Mouse (Mus musculus) midbrain, embryonic 16.5 days (tissue): ENCODE measurements around the gene Lgals2. TPM values are rescaled to one million over a fixed set of nuclear protein-coding genes. Genes with fewer than 3 reads are reported as not detected.

ENCODE experiments used
- ATAC-seq: fragments of 200-750 bp; cut with Nextera tagmentation; 2 replicates; pipeline ENCODE4 v1.8.0; 2017; ENCODE audit warnings: moderate TSS enrichment
- H3K27ac ChIP-seq: fragments of 300-500 bp; sonication (generic); 2 replicates; pipeline ENCODE4 v1.5.1; 2014; ENCODE audit warnings: mild to moderate bottlenecking, low read length, mixed read lengths
- H3K27me3 ChIP-seq: fragments of 300-500 bp; sonication (generic); 2 replicates; pipeline ENCODE4 v1.6.1; 2014; ENCODE audit warnings: low read depth, low read length, mixed read lengths; ENCODE audit not compliant: control insufficient read depth, insufficient read depth
- H3K36me3 ChIP-seq: fragments of 300-500 bp; sonication (generic); 2 replicates; pipeline ENCODE4 v1.6.1; 2014; ENCODE audit warnings: mild to moderate bottlenecking, low read length, moderate library complexity, mixed read lengths; ENCODE audit not compliant: control insufficient read depth, insufficient read depth
- H3K4me1 ChIP-seq: fragments of 300-500 bp; sonication (generic); 2 replicates; pipeline ENCODE4 v1.6.1; 2014; ENCODE audit warnings: mild to moderate bottlenecking, low read length, mixed read lengths; ENCODE audit not compliant: control insufficient read depth, insufficient read depth
- H3K4me2 ChIP-seq: fragments of 300-500 bp; sonication (generic); 2 replicates; pipeline ENCODE4 v1.6.1; 2014; ENCODE audit warnings: mild to moderate bottlenecking, low read length, mixed read lengths
- H3K4me3 ChIP-seq: fragments of 300-500 bp; sonication (generic); 2 replicates; pipeline ENCODE4 v1.5.1; 2014; ENCODE audit warnings: low read depth, mild to moderate bottlenecking, low read length, moderate library complexity, mixed read lengths
- H3K9ac ChIP-seq: fragments of 300-500 bp; sonication (generic); 2 replicates; pipeline ENCODE4 v1.6.1; 2014; ENCODE audit warnings: low read depth, low read length, mixed read lengths
- H3K9me3 ChIP-seq: fragments of 300-500 bp; sonication (generic); replicated peaks from 2 replicates; pipeline ENCODE4 v1.6.1; 2014; ENCODE audit warnings: mild to moderate bottlenecking, low read length, mixed read lengths; ENCODE audit not compliant: control insufficient read depth, poor library complexity, severe bottlenecking
- WGBS: fragments of 180-500 bp; shearing (Covaris S2); extraction: QIAGEN DNeasy Blood & Tissue Kit; methylation state at CpG from one replicate; pipeline ENCODE4 v1.1.7; 2014; 5-methylcytosine and 5-hydroxymethylcytosine counted together
- polyA plus RNA-seq: library from polyadenylated mRNA; unstranded; fragments of >200 nt; fragmentation: Nextera tagmentation; extraction: Ambion mirVana; gene quantifications from 2 replicates; pipeline ENCODE4 v1.2.1, GENCODE M21; 2015

Lgals2 gene
- not detected in 2 replicates for polyA plus RNA-seq

DNA sequence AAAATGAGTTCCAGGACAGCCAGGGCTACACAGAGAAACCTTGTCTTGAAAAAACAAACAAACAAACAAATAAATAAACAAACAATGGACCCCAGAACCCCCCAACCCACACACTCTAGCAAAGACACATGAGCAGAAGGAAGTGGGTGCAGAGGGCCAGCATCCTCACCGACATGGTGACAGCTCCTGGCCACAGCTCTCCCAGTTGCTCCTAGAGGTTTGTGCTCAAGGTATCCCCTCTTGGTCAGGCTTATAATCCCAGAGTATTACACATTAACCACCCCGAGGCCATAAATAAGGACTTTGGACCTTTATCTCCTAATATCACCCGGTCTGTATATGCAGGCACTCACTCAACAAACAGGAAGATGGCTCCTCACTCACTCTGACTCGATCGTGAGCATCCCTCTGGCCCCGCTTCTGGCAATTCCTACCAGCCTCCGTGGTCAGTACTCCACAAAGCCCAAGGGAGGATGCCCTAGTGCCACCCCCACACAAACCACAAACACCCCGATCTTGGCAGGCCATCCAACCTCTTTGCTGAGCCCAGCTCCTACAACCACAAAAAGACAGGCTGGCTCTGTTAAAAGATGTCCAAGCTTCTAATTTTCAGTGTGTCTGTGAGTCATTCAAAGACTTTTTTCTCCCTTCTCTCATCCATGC, at the start of gene Lgals2:
Gene Lgals2 (minus strand): TSS at position 227 of the 663 bp plus-strand sequence.
- Histone ChIP-seq H3K4me3 (no peak within 1 kb of the TSS), H3K27ac (no peak within 1 kb of the TSS), H3K4me2 (no peak within 1 kb of the TSS), H3K27me3 (no peaks in the 10 kb centered on the region), H3K9me3 (no peaks in the 10 kb centered on the region), H3K4me1 (no peaks in the 10 kb centered on the region), H3K36me3 (no peaks in the 10 kb centered on the region), H3K9ac (no peak within 1 kb of the TSS)
- no peak for ATAC-seq
- WGBS, result 78% methylated on average over 8 of the region's 8 CpGs

GRCm38 (mm10) chr15:78903243-78903642, 47.9 kb upstream of the Lgals2 start:
- peaks cover 13% of the 10 kb centered on the region for H3K4me1 ChIP-seq
- no peaks in the 10 kb centered on the region for H3K9me3 ChIP-seq
- H3K4me3 ChIP-seq, result no peak overlapping the region
- H3K9ac ChIP-seq, result no peak overlapping the region
- H3K27me3 ChIP-seq, result peaks cover 10% of the 10 kb centered on the region; the same call in 1 of the 2 replicates
- no peaks in the 10 kb centered on the region for H3K36me3 ChIP-seq
- 0 out of 2 replicates have a peak, but pooled peaks have one; percentile 19 for ATAC-seq
- H3K27ac ChIP-seq, result no peak overlapping the region
- no peak overlapping the region for H3K4me2 ChIP-seq
- WGBS, result 11% methylated on average over 2 of the region's 2 CpGs

- Histone ChIP-seq H3K9me3 (no peaks in the 10 kb centered on the region), H3K4me3 (no peak overlapping the region), H3K27ac (no peak overlapping the region), H3K36me3 (no peaks in the 10 kb centered on the region), H3K27me3 (peaks cover 10% of the 10 kb centered on the region), H3K4me2 (no peak overlapping the region), H3K4me1 (peaks cover 13% of the 10 kb centered on the region), H3K9ac (no peak overlapping the region)
- ATAC-seq, result no peak
- 42% methylated on average over 8 of the region's 8 CpGs for WGBS
Measured at GRCm38 (mm10) chr15:78901422-78901789, 46.1 kb upstream of the Lgals2 start.

GRCm38 (mm10) chr15:78900585-78901421, 45.5 kb upstream of the Lgals2 start:
- H3K9ac ChIP-seq, result no peak overlapping the region
- WGBS, result 26% methylated on average over 18 of the region's 18 CpGs
- ATAC-seq, result no peak
- H3K4me3 ChIP-seq, result peak overlapping the region; percentile 53; the same call in 1 of the 2 replicates
- H3K27ac ChIP-seq, result no peak overlapping the region
- peaks cover 13% of the 10 kb centered on the region for H3K4me1 ChIP-seq
- no peaks in the 10 kb centered on the region for H3K9me3 ChIP-seq
- H3K4me2 ChIP-seq, result peak overlapping the region; percentile 96
- H3K36me3 ChIP-seq, result no peaks in the 10 kb centered on the region
- H3K27me3 ChIP-seq, result peaks cover 10% of the 10 kb centered on the region

DNA sequence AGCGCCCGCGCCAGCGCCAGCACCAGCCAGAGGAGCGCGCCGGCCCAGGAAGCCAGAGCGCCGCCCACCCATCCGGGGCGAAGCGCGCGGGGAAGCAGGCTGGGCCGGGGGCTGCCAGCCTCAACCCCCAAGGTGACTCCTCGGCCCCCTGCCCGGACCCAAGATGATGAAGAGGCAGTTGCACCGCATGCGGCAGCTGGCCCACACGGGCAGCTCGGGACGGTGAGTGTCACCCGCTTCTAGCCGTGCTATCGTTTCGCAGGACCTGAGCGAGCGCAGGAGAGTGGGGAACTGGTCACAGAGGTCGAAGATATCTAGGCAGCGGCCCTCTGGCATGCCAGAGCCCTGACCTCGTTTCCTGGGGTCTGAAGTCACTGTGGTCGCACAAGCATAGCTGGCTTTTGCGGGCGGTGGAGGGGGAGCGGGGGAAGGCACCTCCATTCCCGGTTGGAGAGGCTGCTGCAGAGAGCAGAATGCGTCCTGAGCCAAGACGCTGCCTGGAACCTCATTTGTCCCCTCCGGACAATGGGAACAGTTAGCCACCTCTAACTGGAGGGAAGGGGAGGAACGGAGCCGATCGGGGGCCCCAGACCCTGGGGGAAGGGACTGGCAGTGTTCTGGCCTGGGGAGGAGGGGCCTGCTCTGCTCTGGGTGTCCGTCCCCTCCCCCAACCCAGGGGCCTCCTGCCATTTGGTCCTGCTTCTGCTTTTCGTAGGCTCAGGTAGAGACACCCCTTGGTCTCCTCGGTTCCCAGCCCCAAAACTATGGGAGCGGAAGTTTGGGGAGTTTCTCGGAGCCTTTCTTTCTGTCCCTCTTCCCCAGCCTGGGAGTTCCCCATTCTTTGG, 44.6 kb upstream of the Lgals2 start, which contains the start of gene Sh3bp1:
Gene Sh3bp1 (plus strand): TSS at position 29 of the 845 bp plus-strand sequence.
- peaks cover 10% of the 10 kb centered on the region for H3K27me3 ChIP-seq
- H3K4me3 ChIP-seq, result peak within 1 kb of the TSS; percentile 53
- H3K27ac ChIP-seq, result no peak within 1 kb of the TSS; the same call in 1 of the 2 replicates
- 0 out of 2 replicates have a peak, but pooled peaks cover under 1% of the 10 kb centered on the region for H3K36me3 ChIP-seq
- H3K9me3 ChIP-seq, result no peaks in the 10 kb centered on the region
- H3K9ac ChIP-seq, result peak within 1 kb of the TSS; percentile 68
- peak within 1 kb of the TSS; percentile 96 for H3K4me2 ChIP-seq
- no peak for ATAC-seq
- peaks cover 13% of the 10 kb centered on the region for H3K4me1 ChIP-seq
- WGBS, result 1% methylated on average over 46 of the region's 47 CpGs

- Histone ChIP-seq H3K4me2 (peak within 1 kb of the TSS; percentile 96), H3K27me3 (peaks cover 10% of the 10 kb centered on the region), H3K27ac (no peak within 1 kb of the TSS; the same call in 1 of the 2 replicates), H3K4me1 (peaks cover 13% of the 10 kb centered on the region), H3K4me3 (peak within 1 kb of the TSS; percentile 53), H3K9ac (peak within 1 kb of the TSS; percentile 68), H3K36me3 (0 out of 2 replicates have a peak, but pooled peaks cover 2% of the 10 kb centered on the region), H3K9me3 (no peaks in the 10 kb centered on the region)
- 7% methylated on average over 15 of the region's 20 CpGs for WGBS
- ATAC-seq, result no peak
Measured at GRCm38 (mm10) chr15:78899409-78899739, 44.0 kb upstream of the Lgals2 start, which contains the start of gene Gm49510. TSS of gene Gm49510 (plus strand) at chr15:78899667.

GRCm38 (mm10) chr15:78898507-78899001, 43.2 kb upstream of the Lgals2 start:
- Histone ChIP-seq H3K4me3 (no peak overlapping the region), H3K9me3 (no peaks in the 10 kb centered on the region), H3K36me3 (0 out of 2 replicates have a peak, but pooled peaks cover 2% of the 10 kb centered on the region), H3K4me1 (peaks cover 13% of the 10 kb centered on the region), H3K27me3 (peaks cover 10% of the 10 kb centered on the region), H3K4me2 (no peak overlapping the region), H3K27ac (no peak overlapping the region), H3K9ac (no peak overlapping the region)
- WGBS, result 53% methylated on average over 6 of the region's 6 CpGs
- ATAC-seq, result no peak

DNA sequence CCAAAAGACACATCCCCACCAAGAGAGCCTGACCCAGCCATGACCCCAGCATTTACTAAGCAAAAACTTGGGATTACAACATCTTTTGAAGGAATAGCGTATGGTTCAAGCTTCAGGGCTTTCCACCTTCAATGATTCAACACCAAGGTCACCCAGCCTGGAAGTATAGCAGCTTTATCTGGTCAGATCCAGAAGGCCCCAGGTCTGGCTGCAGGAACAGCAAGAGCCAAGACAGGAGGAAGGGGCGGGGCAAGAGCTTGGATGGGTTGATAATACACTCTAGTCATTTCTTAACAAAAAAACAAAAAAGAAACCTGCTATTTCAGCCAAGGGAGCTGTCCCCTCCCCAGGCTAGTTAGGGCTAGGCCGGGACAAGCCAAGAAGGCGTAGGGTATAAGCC, 42.2 kb upstream of the Lgals2 start:
- Histone ChIP-seq H3K4me1 (peaks cover 13% of the 10 kb centered on the region), H3K36me3 (peaks cover 3% of the 10 kb centered on the region; the same call in 1 of the 2 replicates), H3K9ac (no peak overlapping the region), H3K9me3 (no peaks in the 10 kb centered on the region), H3K4me3 (no peak overlapping the region), H3K27me3 (peaks cover 10% of the 10 kb centered on the region), H3K4me2 (no peak overlapping the region), H3K27ac (no peak overlapping the region)
- ATAC-seq, result no peak
- 83% methylated on average over 4 of the region's 4 CpGs for WGBS
